Mouse (Mus musculus) ovary, postnatal 10 days (tissue): ENCODE results near the gene Camk1g.
A peak's percentile ranks its signal among the peaks of the same experiment; 100 is the strongest.

Experiments
- DNase-seq: peaks from one replicate; pipeline ENCODE4 v3.0.0; 2022; ENCODE audit warnings: low spot score

Gene Camk1g

GRCm38 (mm10) chr1:193370096-193370495 lies at the start of gene Camk1g:
Camk1g (minus strand) TSS chr1:193370298.
- no peak for DNase-seq

DNA sequence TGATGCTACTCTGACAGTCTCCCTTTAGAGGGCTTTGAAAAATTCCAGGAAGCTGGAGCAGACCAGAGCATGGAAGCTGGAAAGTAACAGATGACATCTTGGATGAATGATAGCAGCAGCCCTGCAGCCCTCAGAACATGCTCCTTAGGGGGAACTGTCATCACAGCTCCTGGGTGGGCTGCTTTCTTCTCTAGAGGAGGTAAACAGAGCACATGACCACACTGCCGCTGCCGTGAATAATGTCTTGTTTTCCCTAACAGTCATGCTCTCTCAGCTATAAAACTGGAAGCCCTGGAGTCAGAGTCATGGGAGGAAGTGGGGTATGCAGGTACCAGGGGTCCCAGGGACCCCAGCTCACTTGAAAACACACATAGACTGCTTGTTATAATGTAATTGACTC lies 49.1 kb upstream of the Camk1g start:
- DNase-seq: no peak

- no peak for DNase-seq
These were observed 48.6 kb upstream of the Camk1g start for GRCm38 (mm10) chr1:193418656-193419055.

- DNase-seq: no peak
These were observed 44.0 kb upstream of the Camk1g start for GRCm38 (mm10) chr1:193414067-193414466.

GRCm38 (mm10) chr1:193413368-193414000 lies 43.4 kb upstream of the Camk1g start:
- DNase-seq: no peak

- DNase-seq: no peak
These were observed 37.4 kb upstream of the Camk1g start for GRCm38 (mm10) chr1:193407487-193407886.

DNA sequence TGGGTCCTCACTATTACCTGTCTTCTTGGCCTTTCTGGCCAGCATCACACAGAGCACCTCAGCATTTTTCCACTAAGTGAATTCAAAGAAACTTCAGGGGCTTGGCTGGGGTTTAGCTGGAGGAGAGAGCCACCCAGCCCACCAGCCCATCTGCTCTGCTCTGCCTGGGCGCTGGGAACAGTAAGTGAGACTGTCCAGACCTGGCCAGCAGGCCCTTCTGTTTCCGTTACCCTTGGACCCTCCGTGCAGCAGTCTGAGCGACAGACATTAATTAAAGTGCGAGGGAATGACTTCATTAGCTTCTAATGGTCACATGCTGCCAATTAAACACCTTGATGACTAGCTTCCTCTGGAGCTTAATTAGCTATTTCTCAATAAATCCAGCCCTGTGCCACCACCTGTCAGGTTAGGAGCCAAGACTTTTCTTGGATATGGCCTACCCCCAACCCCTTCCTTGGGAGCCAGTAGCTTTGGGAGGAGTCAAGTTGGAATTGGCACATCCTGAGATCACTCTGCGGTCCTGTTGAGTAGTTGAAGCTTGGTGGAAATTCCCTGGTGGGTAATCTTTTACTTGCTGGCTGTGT lies 36.1 kb upstream of the Camk1g start:
- no peak for DNase-seq

- no peak for DNase-seq
These were observed 31.6 kb upstream of the Camk1g start for GRCm38 (mm10) chr1:193401695-193402094.

GRCm38 (mm10) chr1:193400348-193400747 lies 30.2 kb upstream of the Camk1g start:
- no peak for DNase-seq

- no peak for DNase-seq
These were observed 28.8 kb upstream of the Camk1g start for GRCm38 (mm10) chr1:193398728-193399437.

DNA sequence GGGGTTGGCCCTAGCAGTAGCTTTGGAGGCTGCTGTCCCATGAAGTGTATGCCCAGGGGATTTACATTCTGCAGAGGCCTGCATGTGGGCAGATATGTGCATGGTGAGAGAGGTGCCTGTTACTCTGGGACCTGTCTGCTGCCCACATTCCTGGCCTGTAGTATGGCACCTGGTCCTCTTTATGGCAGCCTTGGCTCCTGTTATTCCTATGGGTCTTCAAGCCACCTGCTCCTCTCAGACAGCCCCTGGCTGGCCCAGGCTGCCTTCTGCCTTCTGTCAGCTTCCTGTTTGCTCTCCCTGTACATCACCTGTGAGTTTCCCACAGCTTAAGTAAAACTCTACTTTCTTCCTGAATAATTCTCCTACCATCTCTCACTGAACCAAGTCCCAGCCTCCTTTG lies 27.0 kb upstream of the Camk1g start:
- DNase-seq: no peak

DNA sequence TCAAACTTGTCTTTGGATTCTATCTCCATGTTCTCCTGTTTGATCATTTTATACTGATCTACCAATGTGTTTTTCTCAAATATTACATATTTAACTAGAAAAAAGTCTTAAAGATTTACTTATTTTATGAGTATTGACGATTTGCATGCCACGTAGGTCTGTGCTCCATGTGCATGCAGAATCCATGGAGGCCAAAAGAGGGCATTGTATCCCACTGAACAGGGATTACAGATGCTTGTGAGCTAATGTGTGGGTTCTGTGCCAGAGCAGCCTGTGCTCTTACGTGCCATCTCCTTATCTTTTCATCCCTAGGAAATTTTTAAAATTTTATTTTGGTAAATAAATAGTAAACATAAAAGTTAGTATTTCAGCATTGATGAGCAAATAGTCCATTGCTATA lies 22.2 kb upstream of the Camk1g start:
- DNase-seq: no peak

DNA sequence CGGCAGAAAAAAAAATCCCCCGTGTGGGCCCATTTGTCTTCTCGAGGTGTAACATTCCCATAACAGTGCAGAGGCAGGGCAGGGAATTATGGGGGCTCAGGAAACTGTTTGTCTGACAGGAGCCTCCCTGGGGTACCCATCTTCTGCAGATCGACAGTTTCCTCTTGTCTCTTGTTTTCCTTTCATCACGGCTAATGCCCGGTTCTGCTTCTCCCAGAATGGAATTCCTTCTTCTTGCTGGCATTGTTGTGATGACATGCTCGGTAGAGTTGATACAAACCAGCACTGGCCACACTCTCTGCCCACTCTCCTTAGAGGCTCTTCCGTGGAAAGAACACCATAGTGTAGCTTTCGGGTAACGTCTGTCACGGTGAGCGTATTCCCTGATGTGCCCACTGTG lies 19.9 kb upstream of the Camk1g start:
- no peak for DNase-seq

- no peak for DNase-seq
These were observed 19.4 kb upstream of the Camk1g start for GRCm38 (mm10) chr1:193389505-193389904.

GRCm38 (mm10) chr1:193387241-193387640 lies 17.1 kb upstream of the Camk1g start:
- no peak for DNase-seq

GRCm38 (mm10) chr1:193386136-193386535 lies 16.0 kb upstream of the Camk1g start:
- DNase-seq: peak; percentile 83

DNA sequence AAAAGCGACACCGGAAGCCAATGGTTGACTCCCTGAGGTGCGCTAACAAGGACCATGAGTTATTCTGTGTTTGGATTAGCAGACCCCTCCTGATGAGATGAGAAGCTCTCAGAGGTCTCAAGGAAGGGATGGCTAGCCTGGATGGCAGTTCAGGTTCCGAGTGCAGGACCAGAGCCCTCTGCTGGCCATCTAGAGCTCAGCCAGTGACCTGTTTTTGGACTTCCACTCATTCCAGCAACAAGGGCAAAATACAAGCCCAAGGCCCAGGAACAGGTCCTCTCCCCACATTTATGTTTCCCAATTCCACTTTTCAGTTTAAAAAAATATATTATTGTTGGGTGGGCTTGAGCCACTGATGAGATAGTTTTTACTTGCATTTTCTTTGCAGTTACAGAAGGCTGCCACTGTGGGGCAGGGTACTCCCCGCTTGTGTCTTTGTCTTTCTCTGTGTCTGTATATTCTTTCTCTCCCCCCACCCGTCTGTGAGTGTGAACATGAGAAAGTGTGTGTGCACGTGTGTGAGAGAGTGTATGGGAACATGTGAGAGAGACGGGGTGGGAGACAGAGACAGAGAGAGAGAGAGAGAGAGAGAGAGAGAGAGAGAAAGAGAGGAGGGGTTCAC lies 12.9 kb upstream of the Camk1g start:
- DNase-seq: no peak

DNA sequence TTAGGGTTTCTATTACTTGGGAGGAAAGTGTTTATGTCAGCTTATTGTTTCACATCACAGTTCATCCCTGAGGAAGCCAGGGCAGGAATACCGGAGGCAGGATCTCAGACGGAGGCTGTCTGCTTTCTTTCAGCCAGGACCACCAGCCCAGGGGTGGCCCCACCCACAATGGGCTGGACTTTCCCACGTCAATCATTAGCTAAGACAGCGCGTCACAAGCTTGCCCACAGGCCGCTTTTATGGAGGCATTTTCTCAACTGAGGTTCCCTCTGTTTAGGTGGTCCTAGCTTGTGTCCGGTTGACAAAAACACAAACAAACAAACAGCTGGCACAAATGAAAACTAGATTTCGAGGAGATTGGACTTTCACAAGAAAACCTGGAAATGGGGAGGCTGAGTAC lies 12.3 kb upstream of the Camk1g start:
- no peak for DNase-seq

- no peak for DNase-seq
These were observed 11.7 kb upstream of the Camk1g start for GRCm38 (mm10) chr1:193381597-193382404.

DNA sequence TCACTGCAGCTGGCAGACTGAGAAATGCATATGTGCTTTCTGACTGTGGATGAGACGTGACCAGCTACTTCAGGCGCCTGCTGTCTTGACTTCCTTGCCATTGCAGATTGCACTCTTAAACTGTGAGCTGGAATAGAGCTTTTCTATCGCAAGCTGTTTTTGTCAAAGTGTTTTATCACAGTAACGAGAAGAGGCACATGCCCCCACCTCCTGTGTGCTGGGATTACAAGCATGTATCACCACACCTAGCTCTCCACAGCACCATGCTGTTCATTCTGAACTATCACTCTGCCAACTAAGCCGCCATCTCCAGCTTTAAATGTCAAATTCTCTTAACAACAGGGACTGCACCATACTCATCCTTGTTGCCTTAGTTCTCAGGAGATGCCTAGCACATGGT lies 10.8 kb upstream of the Camk1g start:
- no peak for DNase-seq

GRCm38 (mm10) chr1:193379634-193380033 lies 9.5 kb upstream of the Camk1g start:
- DNase-seq: no peak

DNA sequence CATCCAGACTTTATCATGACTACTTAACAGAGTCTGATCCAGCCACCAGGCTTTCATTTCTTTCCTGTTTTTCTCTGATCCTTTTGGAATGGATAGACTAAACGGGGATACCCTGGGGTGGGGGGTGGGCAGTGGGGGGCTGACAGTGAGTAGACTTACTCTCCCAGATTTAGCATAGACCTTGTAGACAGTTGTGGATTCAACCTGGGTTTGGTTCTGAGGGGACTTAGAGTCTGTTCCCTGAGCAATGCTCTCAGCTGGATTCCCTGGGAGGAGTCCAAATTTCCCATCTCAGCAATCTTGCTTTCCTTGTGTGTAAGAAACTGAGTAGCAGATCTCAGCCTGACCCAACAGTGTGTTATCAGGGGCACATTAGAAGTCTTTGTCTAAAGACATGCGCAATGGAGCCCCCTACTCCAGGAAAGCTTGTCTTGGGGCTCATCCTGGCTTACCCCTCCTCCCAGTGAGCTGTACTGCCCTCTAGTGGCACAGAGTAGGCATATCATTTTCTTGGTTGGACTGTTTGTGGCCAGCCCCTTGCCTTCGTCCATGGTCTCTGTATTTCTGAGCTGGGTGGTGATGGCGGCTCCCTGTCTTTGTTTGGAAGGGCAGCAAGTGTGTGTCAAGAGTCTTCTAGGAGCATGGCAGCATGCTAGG lies 6.5 kb upstream of the Camk1g start:
- DNase-seq: peak; percentile 23
